Mouse (Mus musculus): ENCODE data around the gene Pknox2.

Pknox2 gene

GRCm38 (mm10) chr9:36941565-36941964, 205.6 kb downstream of the Pknox2 start:
- TF ChIP-seq GATA4 (IDR thresholded peaks at IDR 0.05; ENCODE audit: insufficient replicate concordance, low read length), result no peak

DNA sequence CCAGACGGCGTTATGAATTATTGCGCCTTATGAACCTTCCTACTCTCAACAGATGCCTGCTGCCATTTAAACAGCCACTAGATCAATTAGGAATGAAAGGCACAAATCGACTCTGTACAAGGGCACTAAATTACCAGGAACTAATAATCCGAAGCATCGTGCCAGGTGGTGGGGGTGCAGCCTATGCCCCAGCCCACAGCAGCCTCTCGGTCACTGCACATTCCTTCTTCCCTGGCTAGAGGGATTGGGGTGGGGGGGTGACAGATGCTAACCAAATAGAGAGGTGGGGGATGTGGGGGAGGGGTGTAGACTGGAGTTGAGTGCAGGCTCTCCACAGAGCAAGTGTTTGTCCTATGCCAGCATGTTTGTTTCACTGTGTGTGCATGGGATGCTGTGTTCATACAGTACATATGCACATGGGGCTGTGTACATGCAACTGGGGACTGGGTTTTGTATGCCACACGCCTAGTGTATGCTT, 208.6 kb downstream of the Pknox2 start:
- TF ChIP-seq GATA4 (IDR thresholded peaks at IDR 0.05; ENCODE audit: insufficient replicate concordance, low read length), result no peak

- TF ChIP-seq GATA4 (IDR thresholded peaks at IDR 0.05; ENCODE audit: insufficient replicate concordance, low read length), result no peak
These were observed 213.3 kb downstream of the Pknox2 start for GRCm38 (mm10) chr9:36933813-36934493.

DNA sequence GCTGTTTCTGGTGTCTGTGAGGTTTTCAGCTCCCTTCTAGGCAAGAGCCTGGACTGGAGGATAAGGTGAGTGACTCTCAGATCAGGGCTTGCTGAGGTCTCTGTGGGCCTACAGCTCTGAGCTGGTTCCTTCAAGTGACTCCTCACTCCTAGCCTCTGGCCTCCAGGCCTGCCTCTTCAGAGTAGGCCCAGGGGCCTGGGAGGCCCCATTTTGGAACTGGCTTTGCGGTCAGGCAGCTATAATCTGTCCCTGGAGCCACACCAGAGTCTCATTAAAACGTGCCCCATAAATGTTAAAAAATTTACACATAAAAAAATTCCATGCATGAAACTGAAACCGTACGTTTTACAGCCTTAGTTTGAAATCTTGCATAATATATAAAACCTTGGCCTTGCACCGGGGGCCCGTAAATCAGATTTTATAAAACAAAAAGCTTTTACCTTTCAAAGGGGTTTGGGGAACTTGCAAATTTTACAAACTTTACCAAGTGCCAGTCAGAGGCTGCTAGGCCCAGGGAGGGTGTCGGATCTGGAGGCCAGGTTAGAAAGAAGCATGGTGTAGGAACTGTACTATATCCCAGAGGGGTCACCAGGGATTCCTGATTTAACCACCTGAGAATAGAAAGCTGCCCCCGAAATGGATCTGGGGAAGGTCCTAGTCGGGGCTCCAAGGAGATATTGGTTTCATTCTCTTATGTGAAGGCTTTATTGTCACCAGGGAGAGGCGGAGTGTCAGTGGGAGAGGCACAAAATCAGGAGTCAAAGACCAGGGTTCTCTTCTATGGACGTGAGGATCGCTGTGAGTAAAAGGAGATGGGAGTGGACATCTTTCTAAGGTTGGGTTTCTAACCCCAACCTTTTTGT, 214.0 kb downstream of the Pknox2 start:
- no peak for TF ChIP-seq GATA4 (IDR thresholded peaks at IDR 0.05; ENCODE audit: insufficient replicate concordance, low read length)

GRCm38 (mm10) chr9:36931657-36932056, 215.6 kb downstream of the Pknox2 start:
- TF ChIP-seq GATA4 (IDR thresholded peaks at IDR 0.05; ENCODE audit: insufficient replicate concordance, low read length), result no peak

DNA sequence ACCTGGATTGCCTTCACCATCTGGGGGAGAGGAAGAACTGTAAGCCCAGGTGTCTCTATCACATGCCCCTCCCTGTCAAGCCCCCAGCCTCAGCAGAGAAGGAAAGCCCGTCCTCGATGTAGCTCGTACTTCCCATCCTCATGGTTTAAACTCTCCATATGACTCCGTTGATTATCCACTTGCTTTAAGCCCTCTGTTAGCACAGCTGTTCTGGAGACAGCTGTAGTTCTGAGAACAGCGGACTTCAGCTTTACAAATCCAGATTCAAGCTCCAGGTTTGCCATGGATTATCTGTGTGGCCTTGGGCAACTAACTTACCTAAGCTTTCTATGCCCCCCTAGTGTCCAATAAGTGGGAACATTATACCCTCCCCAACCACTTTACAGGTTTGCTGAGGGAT, 223.5 kb downstream of the Pknox2 start:
- no peak for TF ChIP-seq GATA4 (IDR thresholded peaks at IDR 0.05; ENCODE audit: insufficient replicate concordance, low read length)

DNA sequence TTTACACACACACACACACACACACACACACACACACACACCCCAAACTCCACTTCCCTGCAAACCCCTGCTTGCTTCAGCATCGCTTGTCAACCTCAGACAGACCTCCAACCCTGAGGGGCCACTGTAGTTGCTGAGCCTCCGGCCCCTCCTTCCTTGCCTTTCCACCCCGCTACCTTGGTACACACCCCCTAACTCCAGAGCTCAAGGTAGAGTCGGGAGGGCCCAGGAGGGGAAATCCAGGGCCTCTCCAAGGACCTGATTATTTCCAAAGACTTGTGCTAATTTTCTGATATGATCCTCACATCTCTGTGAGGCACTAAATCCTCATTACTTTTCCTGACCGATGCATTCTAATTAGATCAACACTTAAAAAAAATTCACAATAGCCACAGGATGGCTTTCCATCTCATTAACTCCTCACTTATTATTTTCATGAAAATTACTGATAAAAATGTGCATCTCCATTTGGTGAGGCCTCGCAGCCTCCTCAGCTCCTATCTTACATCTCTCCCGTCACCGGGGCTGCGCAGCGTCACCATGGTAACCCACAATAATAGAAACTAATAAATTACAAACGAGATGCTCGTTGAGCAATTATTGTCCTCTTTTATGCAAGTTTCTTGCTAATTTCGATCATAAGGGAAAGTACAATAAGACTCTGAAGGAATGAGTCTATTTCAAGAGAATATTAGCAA, 225.3 kb downstream of the Pknox2 start:
- no peak for TF ChIP-seq GATA4 (IDR thresholded peaks at IDR 0.05; ENCODE audit: insufficient replicate concordance, low read length)

DNA sequence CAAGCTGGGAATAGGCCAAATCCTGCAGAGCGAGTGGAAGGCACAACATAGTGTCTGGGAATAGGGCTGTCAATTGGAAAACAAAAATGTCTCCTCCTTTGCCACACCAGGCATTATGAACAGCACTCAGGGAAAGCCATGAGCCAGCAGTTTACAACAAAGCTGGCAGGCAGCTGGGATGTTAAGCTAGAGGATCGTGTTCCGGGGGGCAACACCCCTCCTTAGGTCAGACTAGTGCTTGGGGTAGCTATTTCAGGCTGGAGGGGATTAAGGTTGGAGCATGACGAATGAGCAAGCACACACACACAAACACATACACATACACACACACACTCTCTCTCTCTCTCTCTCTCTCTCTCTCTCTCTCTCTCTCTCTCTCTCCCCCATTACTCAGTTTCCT, 227.7 kb downstream of the Pknox2 start:
- no peak for TF ChIP-seq GATA4 (IDR thresholded peaks at IDR 0.05; ENCODE audit: insufficient replicate concordance, low read length)

- no peak for TF ChIP-seq GATA4 (IDR thresholded peaks at IDR 0.05; ENCODE audit: insufficient replicate concordance, low read length)
These were observed 228.6 kb downstream of the Pknox2 start for GRCm38 (mm10) chr9:36918582-36918981.

GRCm38 (mm10) chr9:36916915-36917314, 230.3 kb downstream of the Pknox2 start:
- TF ChIP-seq GATA4 (IDR thresholded peaks at IDR 0.05; ENCODE audit: insufficient replicate concordance, low read length), result no peak

DNA sequence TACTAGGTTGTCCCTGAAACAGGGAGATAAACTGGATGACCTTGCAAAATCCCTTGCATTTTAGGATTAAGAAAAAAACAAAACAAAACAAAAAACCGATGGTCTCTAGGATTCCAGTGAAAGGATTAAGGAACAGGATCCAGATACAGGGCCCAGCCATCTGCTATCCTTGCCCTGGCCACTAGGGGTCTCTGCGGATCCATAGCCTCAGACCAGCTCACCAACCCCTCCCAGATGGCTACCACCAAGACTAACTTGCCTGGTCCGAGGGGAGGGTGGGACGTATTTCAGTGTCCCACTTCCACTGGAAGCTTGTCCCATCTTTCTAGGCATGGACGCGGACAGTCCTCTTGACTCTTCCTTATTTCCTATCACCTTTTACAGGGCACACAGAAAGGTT, 230.8 kb downstream of the Pknox2 start:
- TF ChIP-seq GATA4 (IDR thresholded peaks at IDR 0.05; ENCODE audit: insufficient replicate concordance, low read length), result no peak

GRCm38 (mm10) chr9:36905452-36905851, 241.8 kb downstream of the Pknox2 start:
- no peak for TF ChIP-seq GATA4 (IDR thresholded peaks at IDR 0.05; ENCODE audit: insufficient replicate concordance, low read length)

GRCm38 (mm10) chr9:36900464-36900863, 246.7 kb downstream of the Pknox2 start:
- no peak for TF ChIP-seq GATA4 (IDR thresholded peaks at IDR 0.05; ENCODE audit: insufficient replicate concordance, low read length)

GRCm38 (mm10) chr9:36898560-36898959, 248.6 kb downstream of the Pknox2 start:
- no peak for TF ChIP-seq GATA4 (IDR thresholded peaks at IDR 0.05; ENCODE audit: insufficient replicate concordance, low read length)

- TF ChIP-seq GATA4 (IDR thresholded peaks at IDR 0.05; ENCODE audit: insufficient replicate concordance, low read length), result no peak
These were observed 252.1 kb downstream of the Pknox2 start for GRCm38 (mm10) chr9:36895009-36895693.
